Mouse (Mus musculus) right cerebral cortex, postnatal 14 days (tissue): Measurements from ENCODE around the gene Lyve1.
A peak's percentile ranks its signal among the peaks of the same experiment; 100 is the strongest.

Experiments used
- DNase-seq: peaks from one replicate; pipeline ENCODE4 v3.0.0; 2022

The Lyve1 gene

DNA sequence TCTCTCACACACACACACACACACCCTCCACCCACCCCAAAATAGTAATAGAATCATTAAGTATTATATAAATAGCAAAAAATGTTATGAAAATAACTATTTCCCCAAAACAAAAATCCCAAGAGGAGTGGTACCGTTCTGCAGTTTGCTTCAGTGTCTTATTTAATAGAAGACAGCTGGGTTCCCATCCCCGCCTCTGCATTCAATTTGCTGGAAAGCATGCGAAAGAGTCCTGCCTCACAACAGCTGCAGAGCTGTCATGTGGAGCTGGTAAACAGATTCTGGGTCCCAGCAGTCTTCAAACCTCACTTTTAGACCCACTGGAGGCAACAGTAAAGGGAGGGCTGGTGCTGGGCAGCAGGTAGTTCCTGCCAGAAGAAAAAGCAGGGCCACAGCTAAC lies 54.1 kb downstream of the Lyve1 start:
- no peak for DNase-seq

GRCm38 (mm10) chr7:110807460-110808030 lies 55.5 kb downstream of the Lyve1 start:
- no peak for DNase-seq

- peak; percentile 42 for DNase-seq
Observed at GRCm38 (mm10) chr7:110804266-110804665, 58.8 kb downstream of the Lyve1 start.

DNA sequence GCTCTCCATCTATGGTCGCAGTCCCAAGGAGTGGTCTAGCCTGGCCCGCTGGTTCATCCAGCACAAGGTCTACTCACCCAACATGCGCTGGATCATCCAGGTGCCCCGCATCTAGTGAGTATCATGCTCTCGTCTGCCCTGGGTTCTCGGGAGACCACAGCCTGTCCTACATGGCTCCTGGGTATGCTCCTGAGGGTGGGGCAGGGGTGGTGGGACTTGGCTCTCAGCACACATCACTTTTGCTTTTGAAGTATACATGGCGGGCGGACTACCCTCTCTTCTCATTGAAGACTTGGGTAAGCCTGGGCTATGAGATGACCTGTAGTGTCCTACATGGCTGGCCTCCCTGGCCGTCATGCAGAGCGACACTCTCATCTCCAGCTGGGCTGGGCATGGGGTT lies 59.9 kb downstream of the Lyve1 start:
- DNase-seq: no peak

GRCm38 (mm10) chr7:110801028-110801427 lies 62.0 kb downstream of the Lyve1 start:
- DNase-seq: peak; percentile 91
